Mouse (Mus musculus) yolk sac, embryonic 10.5 days (tissue): ENCODE measurements around the gene Aig1.

ENCODE experiments used
- DNase-seq: peaks from one replicate; pipeline ENCODE4 v3.0.0-alpha.2; 2017; ENCODE audit warnings: low spot score

The Aig1 gene

GRCm38 (mm10) chr10:13631796-13632195, 237.0 kb downstream of the Aig1 start:
- DNase-seq = no peak

DNA sequence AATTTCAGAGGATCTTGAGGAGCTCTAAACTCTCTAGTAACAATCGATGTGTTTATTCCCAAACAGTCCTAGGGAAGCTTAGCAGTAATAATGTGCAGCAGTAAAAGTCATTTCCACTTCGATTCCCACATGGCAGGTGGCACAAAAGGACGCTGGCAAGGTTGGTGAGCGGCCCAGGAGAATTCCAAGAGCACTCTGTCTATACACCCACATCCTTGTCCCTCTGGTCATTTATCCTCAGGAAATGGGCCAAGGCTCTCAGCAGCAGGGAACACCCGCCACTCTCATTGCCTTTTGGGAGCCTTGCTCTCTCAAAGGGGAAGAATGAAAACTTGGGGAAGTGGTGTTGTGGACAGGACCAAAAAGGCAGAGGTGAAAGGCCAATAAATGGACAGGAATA, 245.0 kb downstream of the Aig1 start:
- no peak for DNase-seq

GRCm38 (mm10) chr10:13600926-13601325, 267.9 kb downstream of the Aig1 start:
- DNase-seq = no peak

DNA sequence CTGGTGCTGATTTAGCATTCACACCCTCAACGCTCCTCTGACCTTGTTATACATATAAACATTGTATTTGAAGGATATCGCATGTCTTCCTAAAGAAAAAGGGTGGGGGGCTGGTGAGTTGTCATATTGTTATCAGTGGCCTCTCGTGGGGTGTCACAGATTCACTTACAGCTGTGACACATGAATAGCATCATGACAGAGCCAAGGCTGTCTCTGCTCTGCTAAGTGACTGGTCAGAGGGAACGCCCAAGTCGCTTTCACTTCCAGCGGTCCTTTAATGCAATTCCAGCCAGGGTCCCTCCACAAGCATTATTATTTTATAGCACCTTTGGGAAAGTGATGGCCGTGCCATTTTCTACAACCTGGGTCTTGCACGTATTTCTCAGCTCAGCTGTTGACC, 271.3 kb downstream of the Aig1 start:
- no peak for DNase-seq
